Mouse (Mus musculus) intestine, embryonic 14.5 days (tissue): ENCODE data around the gene Det1. TPM values are rescaled to one million over a fixed set of nuclear protein-coding genes. Genes with fewer than 3 reads are reported as not detected.

ENCODE experiments used
- ATAC-seq: fragments of 200-750 bp; cut with Nextera tagmentation; replicated peaks from 2 replicates; pipeline ENCODE4 v1.8.0; 2017; ENCODE audit warnings: low read depth, moderate number of reproducible peaks, moderate TSS enrichment, moderate library complexity; ENCODE audit not compliant: low FRiP score, low TSS enrichment
- DNase-seq: peaks from one replicate; pipeline ENCODE4 v3.0.0-alpha.2; 2018; ENCODE audit warnings: low spot score
- H3K27ac ChIP-seq: fragments of 300-500 bp; sonication (generic); 2 replicates; pipeline ENCODE4 v1.5.1; 2014; ENCODE audit warnings: low read depth, mild to moderate bottlenecking, control low read depth
- H3K27me3 ChIP-seq: fragments of 300-500 bp; sonication (generic); replicated peaks from 2 replicates; pipeline ENCODE4 v1.6.1; 2014; ENCODE audit warnings: low read length, control low read depth; ENCODE audit not compliant: control insufficient read depth, insufficient read depth
- H3K36me3 ChIP-seq: fragments of 300-500 bp; sonication (generic); 2 replicates; pipeline ENCODE4 v1.6.1; 2014; ENCODE audit warnings: low read length, control low read depth; ENCODE audit not compliant: control insufficient read depth, insufficient read depth
- H3K4me1 ChIP-seq: fragments of 300-500 bp; sonication (generic); replicated peaks from 2 replicates; pipeline ENCODE4 v1.6.1; 2014; ENCODE audit warnings: low read length, control low read depth, mixed read lengths; ENCODE audit not compliant: control insufficient read depth, insufficient read depth
- H3K4me2 ChIP-seq: fragments of 300-500 bp; sonication (generic); 2 replicates; pipeline ENCODE4 v1.6.1; 2014; ENCODE audit warnings: low read length
- H3K4me3 ChIP-seq: fragments of 300-500 bp; sonication (generic); 2 replicates; pipeline ENCODE4 v1.5.1; 2014; ENCODE audit warnings: low read depth, low read length, control low read depth, mixed read lengths
- H3K9ac ChIP-seq: fragments of 300-500 bp; sonication (generic); 2 replicates; pipeline ENCODE4 v1.6.1; 2014; ENCODE audit warnings: mild to moderate bottlenecking, low read length
- H3K9me3 ChIP-seq: fragments of 300-500 bp; sonication (generic); 2 replicates; pipeline ENCODE4 v1.6.1; 2016; ENCODE audit warnings: low read length, control low read depth; ENCODE audit not compliant: control insufficient read depth
- WGBS: fragments of 180-500 bp; shearing (Covaris S2); extraction: QIAGEN DNeasy Blood & Tissue Kit; methylation state at CpG from one replicate; pipeline ENCODE4 v1.1.7; 2014; 5-methylcytosine and 5-hydroxymethylcytosine counted together
- polyA plus RNA-seq: library from polyadenylated mRNA; unstranded; fragments of >200 nt; fragmentation: Nextera tagmentation; extraction: Ambion mirVana; gene quantifications from 2 replicates; pipeline ENCODE4 v1.2.1, GENCODE M21; 2014

The Det1 gene
- polyA plus RNA-seq, 1 experiment from 2014 or later: 16.7 TPM

- ATAC-seq (no peak), DNase-seq (no peak)
- Histone ChIP-seq H3K4me2 (no peak overlapping the region), H3K36me3 (peaks cover 57% of the 10 kb centered on the region), H3K27me3 (no peaks in the 10 kb centered on the region), H3K9me3 (no peaks in the 10 kb centered on the region), H3K27ac (no peak overlapping the region), H3K4me1 (no peaks in the 10 kb centered on the region), H3K9ac (no peak overlapping the region), H3K4me3 (no peak overlapping the region)
- 82% methylated on average over 4 of the region's 4 CpGs for WGBS
These were observed 11.4 kb downstream of the Det1 start for GRCm38 (mm10) chr7:78835656-78836055.

DNA sequence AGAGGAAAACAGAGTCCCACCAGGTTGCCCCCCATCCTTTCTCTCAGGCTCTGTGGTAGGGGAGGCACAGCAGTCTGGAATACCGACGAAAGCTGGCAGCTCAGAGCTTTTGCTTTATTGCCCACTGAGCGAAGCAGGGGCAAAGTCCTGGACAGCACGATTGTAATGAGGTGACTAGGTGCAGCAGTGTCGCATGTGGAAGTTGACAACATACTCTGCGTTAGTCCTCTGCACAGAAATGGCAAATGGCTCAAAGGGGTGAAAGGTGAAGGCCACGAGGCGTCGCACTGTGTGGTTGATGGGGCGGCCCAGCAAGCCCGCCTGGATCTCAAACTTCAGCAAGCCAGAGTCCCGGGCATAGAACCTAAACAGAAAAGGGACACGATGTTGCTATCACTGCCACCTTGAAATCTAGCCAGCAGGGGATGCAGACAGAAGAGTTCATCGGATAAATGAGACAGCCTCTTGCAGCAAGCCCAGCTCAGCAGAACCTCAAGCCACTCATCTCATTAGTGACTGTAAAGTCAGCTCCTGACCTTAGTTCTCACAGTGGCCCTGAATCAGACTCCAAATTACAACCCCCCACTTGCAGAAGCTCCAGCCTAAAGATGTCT, 19.2 kb downstream of the Det1 start:
- ATAC-seq (peak; percentile 66; the same call in 1 of the 2 replicates), DNase-seq (peak; percentile 55)
- H3K4me2 ChIP-seq: no peak overlapping the region
- no peak overlapping the region for H3K4me3 ChIP-seq
- no peaks in the 10 kb centered on the region for H3K9me3 ChIP-seq
- no peak overlapping the region for H3K9ac ChIP-seq
- H3K27me3 ChIP-seq: no peaks in the 10 kb centered on the region
- peaks cover 46% of the 10 kb centered on the region for H3K36me3 ChIP-seq
- no peak overlapping the region for H3K27ac ChIP-seq
- WGBS: 64% methylated on average over 14 of the region's 14 CpGs
- no peaks in the 10 kb centered on the region for H3K4me1 ChIP-seq

- Histone ChIP-seq H3K4me2 (no peak overlapping the region), H3K4me3 (no peak overlapping the region), H3K27ac (no peak overlapping the region), H3K9ac (no peak overlapping the region), H3K36me3 (peaks cover 48% of the 10 kb centered on the region), H3K9me3 (no peaks in the 10 kb centered on the region), H3K4me1 (no peaks in the 10 kb centered on the region), H3K27me3 (no peaks in the 10 kb centered on the region)
- ATAC-seq (0 out of 2 replicates have a peak, but pooled peaks have one; percentile 43), DNase-seq (peak; percentile 56)
- WGBS: 37% methylated on average over 9 of the region's 9 CpGs
These were observed 20.2 kb downstream of the Det1 start for GRCm38 (mm10) chr7:78826682-78827385.

- no peak for DNase-seq
- Histone ChIP-seq H3K4me2 (no peak overlapping the region), H3K4me3 (no peak overlapping the region), H3K4me1 (no peaks in the 10 kb centered on the region), H3K9me3 (no peaks in the 10 kb centered on the region), H3K9ac (no peak overlapping the region), H3K36me3 (peaks cover 6% of the 10 kb centered on the region), H3K27me3 (no peaks in the 10 kb centered on the region), H3K27ac (no peak overlapping the region)
- 78% methylated on average over 12 of the region's 12 CpGs for WGBS
- ATAC-seq: no peak
These were observed 28.7 kb downstream of the Det1 start for GRCm38 (mm10) chr7:78818336-78818735.

DNA sequence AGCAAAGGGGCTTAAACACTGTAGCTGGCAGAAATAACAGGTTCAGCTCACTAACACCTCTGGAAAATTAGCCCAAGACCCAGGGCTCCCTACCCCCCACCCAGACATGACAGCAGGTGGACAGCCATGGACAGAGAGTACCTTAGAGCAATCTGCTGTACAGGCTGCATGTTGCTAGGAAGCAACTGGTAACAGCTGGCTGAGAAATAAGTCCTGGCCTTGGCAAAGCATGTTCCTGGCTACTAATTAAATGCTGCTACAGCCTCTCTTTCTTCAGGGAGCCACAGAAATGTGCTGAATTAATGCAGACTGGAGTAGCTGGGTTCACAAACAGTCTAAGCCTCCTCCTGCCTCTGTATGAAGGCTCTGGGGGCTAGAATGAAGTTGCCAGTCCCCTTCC, 32.3 kb downstream of the Det1 start:
- H3K9me3 ChIP-seq: no peaks in the 10 kb centered on the region
- DNase-seq (no peak), ATAC-seq (no peak)
- H3K4me3 ChIP-seq: no peak overlapping the region
- H3K27me3 ChIP-seq: no peaks in the 10 kb centered on the region
- H3K9ac ChIP-seq: no peak overlapping the region
- H3K4me2 ChIP-seq: no peak overlapping the region
- H3K27ac ChIP-seq: no peak overlapping the region
- H3K4me1 ChIP-seq: no peaks in the 10 kb centered on the region
- no peaks in the 10 kb centered on the region for H3K36me3 ChIP-seq

GRCm38 (mm10) chr7:78813791-78814190, 33.3 kb downstream of the Det1 start:
- Histone ChIP-seq H3K4me2 (no peak overlapping the region), H3K4me1 (no peaks in the 10 kb centered on the region), H3K9me3 (no peaks in the 10 kb centered on the region), H3K27ac (no peak overlapping the region), H3K4me3 (no peak overlapping the region), H3K9ac (no peak overlapping the region), H3K27me3 (no peaks in the 10 kb centered on the region), H3K36me3 (no peaks in the 10 kb centered on the region)
- WGBS: 89% methylated on average over 6 of the region's 6 CpGs
- DNase-seq (no peak), ATAC-seq (no peak)

DNA sequence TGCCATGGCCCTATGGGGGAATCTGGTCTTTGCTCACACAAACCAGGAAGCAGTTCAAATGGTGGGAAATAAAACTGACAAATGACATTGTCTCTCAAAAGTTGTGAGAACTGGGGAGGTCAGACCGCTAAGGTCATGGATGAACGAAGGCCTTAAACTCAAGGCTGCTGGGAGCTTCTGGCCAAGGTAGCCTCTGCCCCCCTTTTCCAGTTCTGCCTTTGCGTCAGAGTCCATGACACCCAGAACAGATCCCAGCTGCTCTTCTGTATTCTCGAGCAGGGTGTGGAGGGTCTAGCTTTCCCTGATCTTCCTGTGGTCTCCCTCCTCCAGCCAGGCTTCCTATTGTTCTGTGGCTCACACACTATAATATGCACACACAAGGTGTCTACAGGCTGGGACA, 39.9 kb downstream of the Det1 start:
- H3K9ac ChIP-seq: no peak overlapping the region
- no peaks in the 10 kb centered on the region for H3K27me3 ChIP-seq
- no peaks in the 10 kb centered on the region for H3K4me1 ChIP-seq
- no peaks in the 10 kb centered on the region for H3K36me3 ChIP-seq
- 50% methylated on average over 4 of the region's 4 CpGs for WGBS
- DNase-seq (no peak), ATAC-seq (no peak)
- no peak overlapping the region for H3K27ac ChIP-seq
- no peak overlapping the region for H3K4me2 ChIP-seq
- no peaks in the 10 kb centered on the region for H3K9me3 ChIP-seq
- H3K4me3 ChIP-seq: no peak overlapping the region

GRCm38 (mm10) chr7:78803841-78804240, 43.2 kb downstream of the Det1 start:
- no peak for ATAC-seq
- no peak overlapping the region for H3K9ac ChIP-seq
- no peaks in the 10 kb centered on the region for H3K4me1 ChIP-seq
- no peak overlapping the region for H3K4me3 ChIP-seq
- no peaks in the 10 kb centered on the region for H3K27me3 ChIP-seq
- no peaks in the 10 kb centered on the region for H3K9me3 ChIP-seq
- H3K27ac ChIP-seq: no peak overlapping the region
- 80% methylated on average over 3 of the region's 3 CpGs for WGBS
- H3K36me3 ChIP-seq: no peaks in the 10 kb centered on the region
- H3K4me2 ChIP-seq: no peak overlapping the region
- no peak for DNase-seq
